Mouse (Mus musculus) layer of hippocampus, adult 8-10 months (tissue): ENCODE results near the gene Nrl. TPM values are rescaled to one million over a fixed set of nuclear protein-coding genes. Genes with fewer than 3 reads are reported as not detected.
A peak's percentile ranks its signal among the peaks of the same experiment; 100 is the strongest.

Source experiments
- DNase-seq, 2 experiments: peaks; one replicate each; pipeline ENCODE4 v3.0.0; 2022; ENCODE audit warnings: low spot score in 2 of 2
- total RNA-seq, 4 experiments: library from RNA; stranded (reverse); gene quantifications; 2 replicates each; pipeline ENCODE4 v1.2.4; 2022

Gene Nrl
- total RNA-seq, 4 experiments from 2014 or later = 1.5 to 3.6 (median 2.1) TPM

DNA sequence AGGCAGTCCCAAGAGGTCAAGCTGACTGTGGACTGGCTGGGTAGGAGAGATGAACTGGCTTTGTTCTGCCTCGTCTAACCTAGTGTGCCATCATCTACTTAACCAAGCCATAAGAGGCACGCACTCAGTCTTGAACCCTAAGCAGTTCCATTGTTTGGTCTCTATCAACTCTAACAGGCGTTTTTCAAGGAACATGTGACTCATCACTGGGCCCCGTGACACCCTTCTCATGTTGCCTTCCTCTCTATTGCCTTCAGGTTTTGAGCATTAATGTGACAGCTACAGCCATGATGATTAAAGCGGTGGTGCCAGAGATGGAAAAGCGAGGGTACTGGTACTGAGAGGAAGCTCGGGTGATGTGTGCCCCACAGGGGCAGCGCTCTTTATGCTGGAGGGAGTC is 37.9 kb downstream of the Nrl start:
- DNase-seq = no peak

DNA sequence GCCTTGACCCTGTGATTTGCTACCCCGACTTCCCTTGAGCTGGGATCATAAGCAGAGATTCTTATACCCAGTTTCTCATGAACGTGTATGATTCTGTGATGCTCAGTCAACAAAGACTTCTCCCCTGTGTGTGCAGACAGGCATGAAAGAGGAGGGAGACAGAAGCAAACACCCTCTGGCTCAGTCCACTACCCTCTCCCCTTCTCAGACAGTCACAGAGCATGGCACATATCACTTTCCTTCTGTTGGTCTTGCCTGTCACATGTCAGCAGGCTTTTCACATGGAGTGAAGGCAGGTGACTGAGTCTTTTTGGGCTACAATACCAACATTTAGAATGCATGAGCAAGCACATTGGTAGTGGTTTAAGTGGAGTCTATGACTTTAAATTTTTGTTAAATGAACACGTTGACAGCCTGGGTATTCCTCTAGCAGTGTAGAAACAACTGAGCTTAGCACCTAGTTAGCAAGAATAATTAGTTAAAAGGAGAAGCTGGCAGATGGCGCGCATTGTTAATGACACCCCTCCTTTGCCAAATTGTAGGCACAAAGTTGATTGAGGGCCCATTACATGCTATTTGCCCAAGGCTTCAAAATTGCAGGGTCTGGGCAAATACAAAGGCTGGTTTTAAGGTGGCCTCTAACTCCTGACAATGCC is 40.2 kb downstream of the Nrl start:
- peak in 1 of 2 experiments; percentile 59 for DNase-seq

DNA sequence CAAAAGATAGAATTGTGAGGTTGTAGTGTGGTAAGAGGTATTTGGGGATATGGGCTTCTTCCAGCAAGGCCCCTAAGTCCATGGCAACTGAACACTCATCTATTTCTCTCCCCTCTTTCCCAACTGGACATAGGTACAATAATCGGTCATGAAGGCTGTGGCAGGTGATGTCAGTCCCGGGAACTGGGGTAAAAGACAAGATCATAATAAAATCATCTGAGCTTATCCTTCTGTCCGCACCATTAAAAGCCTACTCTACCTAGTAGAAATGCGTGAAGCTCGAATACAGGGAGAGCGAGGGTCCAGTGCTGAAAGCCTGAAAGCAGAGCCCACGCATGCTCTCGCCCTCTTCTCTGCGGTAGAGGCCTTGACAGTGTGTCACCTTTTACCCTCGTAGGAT is 45.2 kb downstream of the Nrl start:
- DNase-seq = no peak

DNA sequence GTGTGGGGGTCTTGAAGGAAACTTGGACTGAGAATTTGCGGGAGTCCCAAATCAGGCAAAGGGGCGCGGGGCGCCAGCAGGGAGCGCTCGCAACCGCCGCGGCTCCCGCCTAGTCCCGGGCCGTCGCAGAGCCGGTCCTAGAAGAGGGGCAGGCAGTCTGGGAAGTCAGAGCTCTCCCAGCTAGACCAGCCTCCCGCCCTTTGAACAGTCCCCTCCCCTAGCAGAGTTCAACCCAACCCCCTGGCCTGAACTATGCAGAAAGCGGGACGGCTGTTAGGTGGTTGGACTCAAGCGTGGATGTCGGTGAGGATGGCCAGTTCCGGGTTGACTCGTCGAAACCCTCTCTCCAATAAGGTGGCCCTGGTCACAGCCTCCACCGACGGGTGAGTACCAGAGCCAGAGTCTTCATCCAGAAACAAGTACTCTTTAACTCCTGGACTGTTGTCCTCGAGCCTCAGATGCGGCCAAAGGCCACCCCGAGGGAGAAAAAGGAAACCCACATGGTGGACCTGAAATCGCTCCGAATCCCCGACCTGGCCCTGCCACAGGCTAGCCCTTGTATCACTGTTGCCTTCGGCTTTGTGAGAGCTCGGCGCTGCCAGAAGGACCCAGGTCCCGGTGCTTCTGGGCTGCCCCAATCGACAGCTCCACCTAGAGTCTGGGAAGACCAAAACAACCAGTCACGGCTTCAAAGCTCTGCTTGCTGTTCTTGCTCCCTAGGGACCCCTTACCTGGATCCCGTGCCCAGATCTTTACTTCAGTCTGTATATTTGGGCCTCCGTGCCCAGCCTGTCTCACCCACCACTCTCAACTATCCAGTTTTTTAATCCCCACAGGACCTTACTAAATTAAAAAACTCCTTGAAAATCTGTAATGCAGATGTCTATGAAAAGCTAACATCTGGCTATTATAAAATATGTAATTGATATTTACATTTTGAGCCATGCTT is 45.9 kb downstream of the Nrl start, which contains the start of gene Dhrs4:
Dhrs4 (plus strand) TSS at position 108 of the 949 bp plus-strand sequence.
- DNase-seq = peak; percentile 65 to 76

DNA sequence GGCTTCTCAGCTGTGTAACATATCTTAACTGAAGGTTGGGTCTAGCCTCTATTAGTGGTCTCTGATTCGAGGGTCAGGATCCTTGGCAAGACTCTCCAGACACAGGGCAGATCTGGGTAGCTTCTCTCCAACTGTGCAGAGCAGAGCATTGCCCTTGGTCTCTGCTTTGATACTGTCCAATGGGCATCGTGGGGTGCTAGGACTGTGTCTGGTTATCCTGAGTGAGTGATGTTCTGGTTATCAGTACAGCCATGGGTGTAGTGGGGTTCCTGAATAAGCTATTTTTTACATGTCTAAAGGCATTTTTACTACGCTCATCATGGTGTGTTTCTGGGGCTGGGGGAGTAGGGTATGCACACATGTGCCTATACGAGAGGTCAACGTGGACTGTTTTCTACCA is 47.0 kb downstream of the Nrl start:
- no peak for DNase-seq

DNA sequence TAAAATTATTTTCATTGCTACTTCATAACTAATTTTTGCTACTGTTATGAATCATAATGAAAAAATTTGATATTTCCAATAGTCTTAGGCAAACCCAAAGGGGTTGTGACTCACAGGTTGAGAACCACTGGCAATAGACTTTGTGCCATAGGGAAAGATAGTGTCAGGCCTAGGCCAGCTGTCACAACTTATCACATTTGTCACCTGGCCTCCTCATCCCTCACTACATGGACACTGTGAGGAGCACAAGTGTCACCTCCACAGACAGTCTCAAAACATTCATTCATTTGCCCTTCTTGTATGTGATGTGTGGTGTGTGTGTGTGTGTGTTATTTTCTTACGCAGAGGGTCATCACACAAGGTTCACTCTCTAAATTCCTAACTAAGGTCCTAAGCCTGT is 47.4 kb downstream of the Nrl start:
- DNase-seq = no peak

DNA sequence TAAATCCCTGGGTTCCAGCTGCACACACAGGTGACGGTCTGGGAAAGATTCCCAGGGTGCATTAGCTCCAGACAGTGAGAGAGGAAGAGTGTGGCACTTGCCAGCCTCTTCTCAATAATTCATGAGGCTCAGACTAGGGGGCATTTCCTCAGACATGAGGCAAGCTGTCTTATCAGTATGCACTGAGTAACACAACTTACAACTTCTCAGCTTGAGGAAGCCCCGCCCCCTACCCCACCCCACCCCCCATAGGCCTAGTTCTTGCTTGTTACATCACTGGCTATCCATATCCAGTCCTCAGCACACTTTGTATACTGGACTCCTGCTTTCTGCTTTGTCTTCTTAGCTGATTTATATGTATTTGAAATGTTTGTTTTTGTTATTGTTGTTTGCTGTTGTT is 49.1 kb downstream of the Nrl start:
- no peak for DNase-seq

DNA sequence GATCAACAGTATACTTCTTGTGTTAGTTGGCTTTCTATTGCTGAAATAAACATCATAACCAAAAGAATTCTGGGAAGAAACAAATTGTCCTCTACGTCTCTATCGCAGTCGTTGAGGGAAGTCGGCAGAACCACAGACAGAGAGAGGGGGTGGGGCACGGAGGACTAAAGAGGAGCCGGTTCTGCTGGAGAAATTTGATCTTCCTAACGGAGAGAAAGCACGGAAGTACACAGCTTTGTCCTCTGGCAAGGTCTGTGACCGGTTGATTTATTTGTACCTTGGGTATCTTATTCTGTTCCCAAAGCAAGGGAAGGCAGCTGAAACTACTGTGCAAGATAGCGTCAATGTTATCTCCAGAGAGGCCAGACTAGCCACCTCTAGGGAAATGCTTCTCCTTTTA is 54.0 kb downstream of the Nrl start:
- DNase-seq = no peak

DNA sequence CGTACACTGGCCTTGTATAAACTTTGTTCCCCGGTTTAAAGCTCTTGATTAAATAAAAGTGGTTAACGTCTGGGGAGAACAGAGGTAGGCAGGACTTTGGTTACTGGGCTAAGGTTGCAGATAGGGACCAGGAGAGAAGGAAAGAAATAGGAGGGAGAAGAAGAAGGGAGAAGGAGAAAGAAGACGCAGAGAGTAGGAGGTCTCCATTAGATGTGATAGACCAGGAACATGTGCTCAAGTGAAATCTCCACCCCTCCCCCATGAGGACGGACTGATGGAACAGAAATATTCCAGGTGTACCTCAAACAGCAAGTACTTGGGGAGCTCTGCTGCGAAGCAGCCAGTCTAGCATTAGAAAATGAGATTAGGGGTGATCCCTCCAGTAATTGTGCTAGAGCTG is 55.0 kb downstream of the Nrl start:
- DNase-seq = no peak

DNA sequence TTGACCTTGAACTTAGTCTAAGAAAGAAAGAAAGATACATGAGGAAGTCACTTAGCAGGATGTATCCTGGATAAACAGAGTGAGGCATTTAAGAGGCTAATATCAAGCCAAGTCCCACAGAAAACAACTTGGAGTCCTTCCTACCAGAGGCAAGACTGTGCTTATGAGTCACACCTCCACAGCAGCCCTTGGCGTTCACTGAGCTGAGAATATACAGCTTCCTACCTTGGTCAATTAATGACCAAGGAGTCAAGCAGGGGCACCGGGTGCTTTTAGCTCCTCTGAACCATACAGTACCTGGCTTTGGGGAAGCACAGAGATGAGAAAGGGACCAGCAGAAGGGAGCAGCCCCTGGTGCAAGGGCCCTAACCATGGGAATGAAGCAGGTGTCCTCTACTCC is 55.7 kb downstream of the Nrl start:
- DNase-seq = no peak

Other genes with a start within 250 kb of the Nrl start
- 10 to 100 TPM; 20.2 to 27.2 (median 23.1) TPM for gene Dhrs4, start 46.2 kb downstream of the Nrl start, total RNA-seq
- gene Carmil3, start 34.3 kb downstream of the Nrl start, total RNA-seq = 10 to 100 TPM; 56.8 to 82.2 (median 62.5) TPM
- 100 to 1,000 TPM; 607 to 653 (median 629) TPM for gene Cpne6, start 14.5 kb downstream of the Nrl start, total RNA-seq
- 10 to 100 TPM; 43.4 to 61.5 (median 50.3) TPM for gene Pck2, start 15.3 kb upstream of the Nrl start, total RNA-seq
- gene Dcaf11, start 35.0 kb upstream of the Nrl start, total RNA-seq = 10 to 100 TPM; 74.0 to 93.1 (median 82.3) TPM
- gene A730061H03Rik, start 35.4 kb upstream of the Nrl start, total RNA-seq = 1 to 10 TPM in 2 of 4 experiments, under 1 TPM in 1, not detected in 1; 0.94 to 2.0 (median 1.4) TPM
- not detected for gene Fitm1, start 50.6 kb upstream of the Nrl start, total RNA-seq
- 10 to 100 TPM; 57.9 to 75.0 (median 67.3) TPM for gene Psme1, start 53.1 kb upstream of the Nrl start, total RNA-seq
- gene Emc9, start 60.3 kb upstream of the Nrl start, total RNA-seq = 10 to 100 TPM; 48.3 to 57.7 (median 53.8) TPM
- 10 to 100 TPM; 57.2 to 74.4 (median 69.8) TPM for gene Psme2, start 66.1 kb upstream of the Nrl start, total RNA-seq
- 10 to 100 TPM; 36.5 to 56.0 (median 45.5) TPM for gene Rnf31, start 66.7 kb upstream of the Nrl start, total RNA-seq
- 10 to 100 TPM; 15.4 to 19.1 (median 17.9) TPM for gene Irf9, start 78.6 kb upstream of the Nrl start, total RNA-seq
- gene Rec8, start 93.1 kb upstream of the Nrl start, total RNA-seq = 1 to 10 TPM; 1.1 to 2.8 (median 1.4) TPM
- gene Ipo4, start 111.0 kb upstream of the Nrl start, total RNA-seq = 100 to 1,000 TPM; 121 to 153 (median 140) TPM
- 1 to 10 TPM; 4.2 to 7.5 (median 5.5) TPM for gene Gm49378, start 112.9 kb upstream of the Nrl start, total RNA-seq
- 10 to 100 TPM; 40.6 to 49.6 (median 44.7) TPM for gene Tm9sf1, start 118.8 kb upstream of the Nrl start, total RNA-seq
- 1 to 10 TPM; 1.2 to 1.9 (median 1.7) TPM for gene Tssk4, start 125.2 kb upstream of the Nrl start, total RNA-seq
- gene Mdp1, start 135.5 kb upstream of the Nrl start, total RNA-seq = 10 to 100 TPM; 47.1 to 51.1 (median 49.6) TPM
- gene Gmpr2, start 147.0 kb upstream of the Nrl start, total RNA-seq = 10 to 100 TPM; 25.2 to 31.1 (median 28.6) TPM
- 100 to 1,000 TPM; 290 to 309 (median 300) TPM for gene Nedd8, start 147.1 kb upstream of the Nrl start, total RNA-seq
- gene Tinf2, start 156.8 kb upstream of the Nrl start, total RNA-seq = 10 to 100 TPM; 12.2 to 20.8 (median 16.0) TPM
- gene Tgm1, start 188.9 kb upstream of the Nrl start, total RNA-seq = 1 to 10 TPM in 2 of 4 experiments, not detected in 2; 5.4 to 8.2 TPM
- gene Rabggta, start 197.3 kb upstream of the Nrl start, total RNA-seq = 10 to 100 TPM; 42.8 to 53.5 (median 44.8) TPM
- gene Dhrs1, start 220.7 kb upstream of the Nrl start, total RNA-seq = 100 to 1,000 TPM in 3 of 4 experiments, 10 to 100 TPM in 1; 86.6 to 148 (median 116) TPM
- gene Nop9, start 220.7 kb upstream of the Nrl start, total RNA-seq = 10 to 100 TPM; 11.8 to 14.0 (median 13.1) TPM
- 1 to 10 TPM; 1.4 to 3.0 (median 1.7) TPM for gene Cideb, start 233.5 kb upstream of the Nrl start, total RNA-seq
- gene Ltb4r2, start 236.4 kb upstream of the Nrl start, total RNA-seq = under 1 TPM in 3 of 4 experiments, not detected in 1; 0.16 to 0.23 (median 0.22) TPM
- gene Ltb4r1, start 241.0 kb upstream of the Nrl start, total RNA-seq = under 1 TPM in 1 of 4 experiments, not detected in 3; 0.32 TPM